Mouse (Mus musculus) gonadal fat pad, adult 2 months (tissue): ENCODE measurements around the gene Psmd8. TPM values are rescaled to one million over a fixed set of nuclear protein-coding genes. Genes with fewer than 3 reads are reported as not detected.

Experiments used
- DNase-seq: peaks from one replicate; pipeline ENCODE4 v3.0.0-alpha.2; 2012; ENCODE audit warnings: low read depth
- polyA plus RNA-seq: library from polyadenylated mRNA; depleted of rRNA; stranded (reverse); fragments of >200 nt; gene quantifications from 2 replicates; pipeline ENCODE4 v1.2.3, GENCODE M21; 2012; rRNA removed

Psmd8 gene
- polyA plus RNA-seq, 1 experiment, result 214 TPM

DNA sequence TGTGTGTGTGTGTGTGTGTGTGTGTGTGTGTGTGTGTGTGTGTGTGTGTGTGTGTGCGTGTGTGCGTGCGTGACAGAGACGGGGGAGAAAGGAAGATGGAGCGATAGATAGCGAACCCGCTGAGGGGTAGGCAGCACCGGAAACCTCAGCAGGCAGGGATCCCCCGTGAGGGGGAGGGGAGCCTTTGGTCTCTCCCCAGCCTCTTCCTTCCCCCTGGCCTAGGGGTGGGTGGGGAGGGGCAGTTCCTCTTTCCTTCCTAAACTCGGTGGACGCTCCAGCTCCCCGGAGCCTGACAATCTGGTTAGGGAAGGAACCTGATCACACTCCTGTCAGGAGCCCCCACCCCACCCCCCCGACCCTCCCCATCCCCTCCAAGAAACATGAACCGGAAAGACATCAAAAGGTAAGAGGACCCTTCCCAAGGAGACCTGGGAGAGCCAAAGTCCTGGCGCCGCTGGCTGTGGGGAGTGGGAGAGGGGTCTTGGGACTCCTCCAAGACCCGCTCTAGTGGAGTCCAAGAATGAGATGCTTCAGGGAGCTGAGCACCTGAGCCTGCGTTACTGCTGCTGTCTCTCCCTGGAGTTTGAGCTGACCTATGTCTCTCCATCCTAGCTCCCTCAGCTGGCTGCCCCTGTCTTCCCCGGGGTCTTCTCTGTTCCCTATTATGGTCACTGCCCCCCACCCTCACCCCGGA is 45.7 kb downstream of the Psmd8 start, which contains the start of gene Rasgrp4:
Gene Rasgrp4 (plus strand): TSS at position 159 of the 694 bp plus-strand sequence.
- DNase-seq, result no peak

GRCm38 (mm10) chr7:29134230-29134629 is 46.3 kb downstream of the Psmd8 start:
- no peak for DNase-seq

- DNase-seq, result no peak
Observed at GRCm38 (mm10) chr7:29128725-29129124, 51.8 kb downstream of the Psmd8 start.

- no peak for DNase-seq
Observed at GRCm38 (mm10) chr7:29126173-29126915, 54.2 kb downstream of the Psmd8 start.

DNA sequence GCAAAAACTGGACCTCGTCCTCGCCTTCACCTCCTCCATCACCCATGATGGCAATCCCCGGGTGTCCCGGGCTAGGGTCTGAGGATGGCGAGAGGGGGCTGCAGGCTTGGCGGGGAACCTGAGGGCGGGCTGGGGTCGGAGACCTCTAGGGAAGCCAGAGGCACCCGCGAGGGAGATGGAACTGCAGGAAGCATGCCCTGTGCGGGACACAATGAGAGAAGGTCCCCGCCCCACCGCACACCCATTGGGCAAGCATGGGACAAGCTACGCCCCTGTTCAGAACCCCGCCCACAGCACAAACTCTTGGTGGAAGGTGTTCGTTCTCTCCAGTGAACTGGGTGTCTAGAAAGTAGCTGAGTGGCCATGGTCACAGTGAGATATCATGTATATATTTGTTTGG is 55.5 kb downstream of the Psmd8 start, which contains the start of gene Ryr1:
Gene Ryr1 (minus strand): TSS at position 210 of the 400 bp plus-strand sequence.
- no peak for DNase-seq

Other genes starting within 250 kb of the Psmd8 start
- gene Actn4, start 218.4 kb downstream of the Psmd8 start, polyA plus RNA-seq, result 311 and 323 TPM in 2 replicates
- gene Eif3k, start 198.8 kb downstream of the Psmd8 start, polyA plus RNA-seq, result 309 and 336 TPM in 2 replicates
- gene Map4k1, start 198.7 kb downstream of the Psmd8 start, polyA plus RNA-seq, result 6.2 and 6.6 TPM in 2 replicates
- gene Ryr1, start 55.5 kb downstream of the Psmd8 start, polyA plus RNA-seq, result 0.16 and 0.32 TPM in 2 replicates
- 4.7 and 7.6 TPM in 2 replicates for gene Rasgrp4, start 45.9 kb downstream of the Psmd8 start, polyA plus RNA-seq
- 27.6 and 28.2 TPM in 2 replicates for gene Fam98c, start 24.5 kb downstream of the Psmd8 start, polyA plus RNA-seq
- gene Ggn, start 10.5 kb downstream of the Psmd8 start, polyA plus RNA-seq, result 1.8 and 2.3 TPM in 2 replicates
- gene Spred3, start 10.3 kb downstream of the Psmd8 start, polyA plus RNA-seq, result 3.6 and 4.1 TPM in 2 replicates
- gene Catsperg1, start 33.3 kb upstream of the Psmd8 start, polyA plus RNA-seq, result 5.9 and 7.1 TPM in 2 replicates
- gene Kcnk6, start 51.8 kb upstream of the Psmd8 start, polyA plus RNA-seq, result 7.4 and 8.2 TPM in 2 replicates
- gene Yif1b, start 57.6 kb upstream of the Psmd8 start, polyA plus RNA-seq, result 156 and 161 TPM in 2 replicates
- gene 2200002D01Rik, start 67.8 kb upstream of the Psmd8 start, polyA plus RNA-seq, result 1.8 and 2.1 TPM in 2 replicates
- 453 and 777 TPM in 2 replicates for gene Spint2, start 101.2 kb upstream of the Psmd8 start, polyA plus RNA-seq
- gene Ppp1r14a, start 108.6 kb upstream of the Psmd8 start, polyA plus RNA-seq, result 21.3 and 30.8 TPM in 2 replicates
- 2.2 and 2.8 TPM in 2 replicates for gene Dpf1, start 123.2 kb upstream of the Psmd8 start, polyA plus RNA-seq